Mouse (Mus musculus) gastrocnemius, postnatal 4 days (tissue): ENCODE results near the gene Ccl1. TPM values are rescaled to one million over a fixed set of nuclear protein-coding genes. Genes with fewer than 3 reads are reported as not detected.

Experiments
- DNase-seq, 2 experiments: peaks; one replicate each; pipeline ENCODE4 v3.0.0; 2021 to 2022; ENCODE audit warnings: low spot score in 2 of 2, mixed read lengths in 2 of 2
- long read RNA-seq, 2 experiments: library from polyadenylated mRNA; stranded (forward); transcript quantifications; one replicate each; pipeline ENCODE4 v2.0.0; 2021
- total RNA-seq, 2 experiments: library from RNA; stranded (reverse); gene quantifications; 2 replicates each; pipeline ENCODE4 v1.2.3; 2021

The Ccl1 gene
- not detected for total RNA-seq
- long read RNA-seq, experiment 1 = 0 reads
- long read RNA-seq, experiment 2 = 0 reads

- DNase-seq = no peak
These were observed at the start of gene Ccl1 for GRCm38 (mm10) chr11:82305590-82305989. Gene Ccl1, minus strand, starts transcription at chr11:82305690.

- DNase-seq = no peak
These were observed 45.5 kb upstream of the Ccl1 start for GRCm38 (mm10) chr11:82351039-82351438.

GRCm38 (mm10) chr11:82340900-82341299 is 35.4 kb upstream of the Ccl1 start:
- DNase-seq = no peak

- DNase-seq = no peak
These were observed 34.9 kb upstream of the Ccl1 start for GRCm38 (mm10) chr11:82340416-82340815.

GRCm38 (mm10) chr11:82339921-82340401 is 34.5 kb upstream of the Ccl1 start:
- DNase-seq = no peak

- no peak for DNase-seq
These were observed 7.7 kb upstream of the Ccl1 start for GRCm38 (mm10) chr11:82313153-82313552.

GRCm38 (mm10) chr11:82310336-82311045 is 5.0 kb upstream of the Ccl1 start:
- no peak for DNase-seq

GRCm38 (mm10) chr11:82297895-82298294 is 7.6 kb downstream of the Ccl1 start:
- DNase-seq = no peak

- DNase-seq = no peak
These were observed 14.6 kb downstream of the Ccl1 start for GRCm38 (mm10) chr11:82290841-82291240.

GRCm38 (mm10) chr11:82274149-82274812 is 31.2 kb downstream of the Ccl1 start:
- no peak for DNase-seq

- no peak for DNase-seq
These were observed 46.4 kb downstream of the Ccl1 start for GRCm38 (mm10) chr11:82259131-82259530.

- DNase-seq = peak in 1 of 2 experiments; percentile 30
These were observed 49.9 kb downstream of the Ccl1 start for GRCm38 (mm10) chr11:82255601-82256000.

GRCm38 (mm10) chr11:82253421-82253820 is 52.1 kb downstream of the Ccl1 start:
- no peak for DNase-seq

GRCm38 (mm10) chr11:82251251-82251650 is 54.2 kb downstream of the Ccl1 start:
- DNase-seq = no peak

- no peak for DNase-seq
These were observed 55.5 kb downstream of the Ccl1 start for GRCm38 (mm10) chr11:82249945-82250344.

- DNase-seq = no peak
These were observed 68.1 kb downstream of the Ccl1 start for GRCm38 (mm10) chr11:82237439-82237838.

- DNase-seq = no peak
These were observed 69.8 kb downstream of the Ccl1 start for GRCm38 (mm10) chr11:82235551-82236207.

GRCm38 (mm10) chr11:82233991-82234390 is 71.5 kb downstream of the Ccl1 start:
- no peak for DNase-seq

GRCm38 (mm10) chr11:82226976-82227375 is 78.5 kb downstream of the Ccl1 start:
- no peak for DNase-seq

GRCm38 (mm10) chr11:82225936-82226335 is 79.6 kb downstream of the Ccl1 start:
- DNase-seq = no peak

GRCm38 (mm10) chr11:82216531-82216930 is 89.0 kb downstream of the Ccl1 start:
- DNase-seq = no peak

- DNase-seq = no peak
These were observed 91.1 kb downstream of the Ccl1 start for GRCm38 (mm10) chr11:82214405-82214804.
